Mouse (Mus musculus) heart, embryonic 10.5 days (tissue): ENCODE measurements around the gene Cacnb4. TPM values are rescaled to one million over a fixed set of nuclear protein-coding genes. Genes with fewer than 3 reads are reported as not detected.

Experiments
- DNase-seq: peaks from one replicate; pipeline ENCODE4 v3.0.0-alpha.2; 2017; ENCODE audit warnings: low spot score
- H3K27ac ChIP-seq: fragments of 300-500 bp; sonication (generic); 2 replicates; pipeline ENCODE4 v1.5.1; 2016; ENCODE audit warnings: mild to moderate bottlenecking
- H3K27me3 ChIP-seq: fragments of 300-500 bp; sonication (generic); 2 replicates; pipeline ENCODE4 v1.6.1; 2016; ENCODE audit warnings: mild to moderate bottlenecking; ENCODE audit not compliant: poor library complexity, insufficient read depth, severe bottlenecking
- H3K36me3 ChIP-seq: fragments of 300-500 bp; sonication (generic); 2 replicates; pipeline ENCODE4 v1.6.1; 2016; ENCODE audit warnings: mild to moderate bottlenecking, moderate library complexity
- H3K4me1 ChIP-seq: fragments of 300-500 bp; sonication (generic); 2 replicates; pipeline ENCODE4 v1.6.1; 2016; ENCODE audit warnings: mild to moderate bottlenecking
- H3K4me3 ChIP-seq: fragments of 300-500 bp; sonication (generic); 2 replicates; pipeline ENCODE4 v1.5.1; 2016; ENCODE audit warnings: mild to moderate bottlenecking, moderate library complexity
- H3K9me3 ChIP-seq: fragments of 300-500 bp; sonication (generic); 2 replicates; pipeline ENCODE4 v1.6.1; 2016; ENCODE audit warnings: mild to moderate bottlenecking, moderate library complexity
- WGBS: fragments of 180-500 bp; shearing (Covaris S2); methylation state at CpG from one replicate; pipeline ENCODE4 v1.1.7; 2016; 5-methylcytosine and 5-hydroxymethylcytosine counted together
- polyA plus RNA-seq: library from polyadenylated mRNA; unstranded; fragments of >200 nt; fragmentation: Nextera tagmentation; extraction: Ambion mirVana; gene quantifications from 2 replicates; pipeline ENCODE4 v1.2.1, GENCODE M21; 2016

The Cacnb4 gene
- polyA plus RNA-seq, 1 experiment from 2014 or later, result 0.29 TPM

GRCm38 (mm10) chr2:52449818-52450217 lies 226.8 kb downstream of the Cacnb4 start:
- Histone ChIP-seq H3K27me3 (no peaks in the 10 kb centered on the region), H3K4me1 (0 out of 2 replicates have a peak, but pooled peaks cover 7% of the 10 kb centered on the region), H3K4me3 (no peak overlapping the region), H3K36me3 (no peaks in the 10 kb centered on the region), H3K9me3 (no peaks in the 10 kb centered on the region), H3K27ac (no peak overlapping the region)
- 58% methylated on average over 8 of the region's 8 CpGs for WGBS
- DNase-seq, result no peak

GRCm38 (mm10) chr2:52448916-52449315 lies 227.7 kb downstream of the Cacnb4 start:
- Histone ChIP-seq H3K4me1 (0 out of 2 replicates have a peak, but pooled peaks cover 7% of the 10 kb centered on the region), H3K4me3 (no peak overlapping the region), H3K27ac (no peak overlapping the region), H3K9me3 (no peaks in the 10 kb centered on the region), H3K27me3 (no peaks in the 10 kb centered on the region), H3K36me3 (no peaks in the 10 kb centered on the region)
- 33% methylated on average over 1 of the region's 1 CpGs for WGBS
- DNase-seq, result no peak

- H3K27ac ChIP-seq, result no peak overlapping the region
- no peaks in the 10 kb centered on the region for H3K9me3 ChIP-seq
- peaks cover 11% of the 10 kb centered on the region; the same call in 1 of the 2 replicates for H3K4me1 ChIP-seq
- DNase-seq, result no peak
- H3K36me3 ChIP-seq, result no peaks in the 10 kb centered on the region
- H3K4me3 ChIP-seq, result no peak overlapping the region
- H3K27me3 ChIP-seq, result no peaks in the 10 kb centered on the region
- WGBS, result 48% methylated on average over 5 of the region's 5 CpGs
These were observed 230.0 kb downstream of the Cacnb4 start for GRCm38 (mm10) chr2:52446648-52447047.

- no peaks in the 10 kb centered on the region for H3K9me3 ChIP-seq
- H3K27me3 ChIP-seq, result no peaks in the 10 kb centered on the region
- H3K4me3 ChIP-seq, result no peak overlapping the region
- no peak for DNase-seq
- peaks cover 15% of the 10 kb centered on the region; the same call in 1 of the 2 replicates for H3K4me1 ChIP-seq
- no peak overlapping the region for H3K27ac ChIP-seq
- H3K36me3 ChIP-seq, result no peaks in the 10 kb centered on the region
- 53% methylated on average over 5 of the region's 5 CpGs for WGBS
These were observed 234.5 kb downstream of the Cacnb4 start for GRCm38 (mm10) chr2:52442125-52442524.

- no peaks in the 10 kb centered on the region for H3K9me3 ChIP-seq
- 85% methylated on average over 4 of the region's 4 CpGs for WGBS
- no peak overlapping the region for H3K4me3 ChIP-seq
- H3K27me3 ChIP-seq, result no peaks in the 10 kb centered on the region
- no peak for DNase-seq
- no peak overlapping the region for H3K27ac ChIP-seq
- no peaks in the 10 kb centered on the region for H3K36me3 ChIP-seq
- H3K4me1 ChIP-seq, result peaks cover 25% of the 10 kb centered on the region
These were observed 236.1 kb downstream of the Cacnb4 start for GRCm38 (mm10) chr2:52440420-52441015.

- no peak for DNase-seq
- 90% methylated on average over 4 of the region's 4 CpGs for WGBS
- no peaks in the 10 kb centered on the region for H3K9me3 ChIP-seq
- H3K27me3 ChIP-seq, result no peaks in the 10 kb centered on the region
- H3K4me1 ChIP-seq, result peaks cover 25% of the 10 kb centered on the region
- H3K4me3 ChIP-seq, result no peak overlapping the region
- H3K27ac ChIP-seq, result no peak overlapping the region
- H3K36me3 ChIP-seq, result no peaks in the 10 kb centered on the region
These were observed 238.2 kb downstream of the Cacnb4 start for GRCm38 (mm10) chr2:52438437-52438836.

GRCm38 (mm10) chr2:52438013-52438412 lies 238.6 kb downstream of the Cacnb4 start:
- Histone ChIP-seq H3K9me3 (no peaks in the 10 kb centered on the region), H3K4me1 (peaks cover 25% of the 10 kb centered on the region), H3K27me3 (no peaks in the 10 kb centered on the region), H3K27ac (no peak overlapping the region), H3K4me3 (no peak overlapping the region), H3K36me3 (no peaks in the 10 kb centered on the region)
- DNase-seq, result no peak
- WGBS, result 34% methylated on average over 6 of the region's 6 CpGs

GRCm38 (mm10) chr2:52435919-52436632 lies 240.6 kb downstream of the Cacnb4 start:
- Histone ChIP-seq H3K4me1 (peaks cover 21% of the 10 kb centered on the region), H3K4me3 (peak overlapping the region; percentile 28), H3K27ac (no peak overlapping the region), H3K36me3 (no peaks in the 10 kb centered on the region), H3K9me3 (no peaks in the 10 kb centered on the region), H3K27me3 (no peaks in the 10 kb centered on the region)
- 42% methylated on average over 14 of the region's 14 CpGs for WGBS
- DNase-seq, result no peak

GRCm38 (mm10) chr2:52433365-52433764 lies 243.3 kb downstream of the Cacnb4 start:
- no peaks in the 10 kb centered on the region for H3K27me3 ChIP-seq
- 58% methylated on average over 7 of the region's 7 CpGs for WGBS
- no peak overlapping the region for H3K27ac ChIP-seq
- H3K36me3 ChIP-seq, result no peaks in the 10 kb centered on the region
- DNase-seq, result no peak
- peaks cover 19% of the 10 kb centered on the region for H3K4me1 ChIP-seq
- no peaks in the 10 kb centered on the region for H3K9me3 ChIP-seq
- no peak overlapping the region for H3K4me3 ChIP-seq

- no peak overlapping the region for H3K27ac ChIP-seq
- no peaks in the 10 kb centered on the region for H3K27me3 ChIP-seq
- no peak overlapping the region for H3K4me3 ChIP-seq
- no peaks in the 10 kb centered on the region for H3K9me3 ChIP-seq
- no peak for DNase-seq
- WGBS, result 84% methylated on average over 3 of the region's 3 CpGs
- H3K36me3 ChIP-seq, result no peaks in the 10 kb centered on the region
- H3K4me1 ChIP-seq, result peaks cover 17% of the 10 kb centered on the region
These were observed 249.2 kb downstream of the Cacnb4 start for GRCm38 (mm10) chr2:52427383-52427782.

GRCm38 (mm10) chr2:52426041-52426440 lies 250.6 kb downstream of the Cacnb4 start:
- Histone ChIP-seq H3K36me3 (no peaks in the 10 kb centered on the region), H3K27ac (no peak overlapping the region), H3K4me3 (no peak overlapping the region), H3K4me1 (peaks cover 30% of the 10 kb centered on the region), H3K9me3 (no peaks in the 10 kb centered on the region), H3K27me3 (no peaks in the 10 kb centered on the region)
- 91% methylated on average over 3 of the region's 3 CpGs for WGBS
- no peak for DNase-seq

GRCm38 (mm10) chr2:52425523-52425795 lies 251.2 kb downstream of the Cacnb4 start:
- DNase-seq, result no peak
- peak overlapping the region; percentile 99 for H3K27ac ChIP-seq
- H3K4me3 ChIP-seq, result peak overlapping the region; percentile 98
- H3K4me1 ChIP-seq, result peaks cover 34% of the 10 kb centered on the region
- H3K9me3 ChIP-seq, result no peaks in the 10 kb centered on the region
- H3K36me3 ChIP-seq, result no peaks in the 10 kb centered on the region
- H3K27me3 ChIP-seq, result no peaks in the 10 kb centered on the region
- WGBS, result 27% methylated on average over 10 of the region's 10 CpGs

- Histone ChIP-seq H3K27ac (peak within 1 kb of the TSS; percentile 99), H3K4me1 (peaks cover 38% of the 10 kb centered on the region), H3K36me3 (no peaks in the 10 kb centered on the region), H3K27me3 (no peaks in the 10 kb centered on the region), H3K9me3 (no peaks in the 10 kb centered on the region), H3K4me3 (peak within 1 kb of the TSS; percentile 98)
- peak; percentile 96 for DNase-seq
- WGBS, result under 1% methylated on average over 54 of the region's 57 CpGs
These were observed 251.7 kb downstream of the Cacnb4 start, which contains the start of gene Arl5a for GRCm38 (mm10) chr2:52424747-52425522. Gene Arl5a (minus strand): TSS chr2:52424901.
